Mouse (Mus musculus): ENCODE results near the gene Hnf1a.
A peak's percentile ranks its signal among the peaks of the same experiment; 100 is the strongest.

Hnf1a gene

GRCm38 (mm10) chr5:114979250-114980121 is 8.6 kb upstream of the Hnf1a start:
- peak; percentile 44 for DNase-seq (ENCODE audit: extremely low spot score, low read depth, low spot score)

- peak; percentile 18 for DNase-seq (ENCODE audit: extremely low spot score, low read depth, low spot score)
These were observed 8.0 kb upstream of the Hnf1a start for GRCm38 (mm10) chr5:114978888-114979249.

- no peak for DNase-seq (ENCODE audit: extremely low spot score, low read depth, low spot score)
These were observed 7.6 kb upstream of the Hnf1a start for GRCm38 (mm10) chr5:114978473-114978872.

DNA sequence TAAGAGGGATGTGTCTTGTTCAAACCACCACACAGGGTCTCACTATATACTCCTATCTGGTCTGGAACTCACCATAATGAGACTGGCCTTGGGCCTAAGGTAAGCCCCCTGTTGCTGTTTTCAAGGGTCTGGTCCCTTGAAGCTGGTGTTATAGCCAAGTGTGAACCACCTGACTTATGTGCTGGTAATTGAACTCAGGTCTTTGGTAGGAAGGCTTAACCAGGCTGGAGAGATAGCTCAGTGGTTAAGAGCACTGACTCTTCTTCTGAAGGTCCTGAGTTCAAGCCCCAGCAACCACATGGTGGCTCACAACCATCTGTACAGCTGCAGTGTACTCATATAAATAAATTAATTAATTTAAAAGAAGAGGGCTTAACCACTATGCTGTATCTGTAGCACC is 6.0 kb upstream of the Hnf1a start:
- no peak for DNase-seq (ENCODE audit: extremely low spot score, low read depth, low spot score)

DNA sequence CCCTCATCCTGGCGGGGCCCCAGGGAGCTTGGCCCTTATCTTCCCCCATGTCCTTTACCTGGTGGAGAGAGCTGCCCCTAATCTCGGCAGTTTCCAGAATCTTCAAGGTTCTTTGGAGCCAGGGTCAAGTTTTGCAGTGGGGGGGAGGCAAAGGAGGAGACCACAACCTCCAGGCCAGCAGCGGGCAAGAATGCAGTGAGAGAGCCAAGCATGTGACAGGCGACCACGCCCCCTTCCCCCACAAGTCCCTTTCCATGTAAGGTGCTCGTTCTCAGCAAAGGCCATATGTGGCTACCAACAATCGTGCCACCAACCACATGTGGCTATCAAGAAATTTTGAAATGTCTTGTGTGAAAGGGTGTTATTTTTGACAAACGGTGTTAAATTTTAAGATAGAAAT is 2.2 kb upstream of the Hnf1a start:
- DNase-seq (ENCODE audit: extremely low spot score, low read depth, low spot score) = no peak

GRCm38 (mm10) chr5:114972201-114972600 is 1.3 kb upstream of the Hnf1a start:
- no peak for DNase-seq (ENCODE audit: extremely low spot score, low read depth, low spot score)

GRCm38 (mm10) chr5:114969609-114970215 is 1.2 kb downstream of the Hnf1a start:
- no peak for DNase-seq (ENCODE audit: extremely low spot score, low read depth, low spot score)

GRCm38 (mm10) chr5:114969064-114969463 is 1.8 kb downstream of the Hnf1a start:
- DNase-seq (ENCODE audit: extremely low spot score, low read depth, low spot score) = no peak

DNA sequence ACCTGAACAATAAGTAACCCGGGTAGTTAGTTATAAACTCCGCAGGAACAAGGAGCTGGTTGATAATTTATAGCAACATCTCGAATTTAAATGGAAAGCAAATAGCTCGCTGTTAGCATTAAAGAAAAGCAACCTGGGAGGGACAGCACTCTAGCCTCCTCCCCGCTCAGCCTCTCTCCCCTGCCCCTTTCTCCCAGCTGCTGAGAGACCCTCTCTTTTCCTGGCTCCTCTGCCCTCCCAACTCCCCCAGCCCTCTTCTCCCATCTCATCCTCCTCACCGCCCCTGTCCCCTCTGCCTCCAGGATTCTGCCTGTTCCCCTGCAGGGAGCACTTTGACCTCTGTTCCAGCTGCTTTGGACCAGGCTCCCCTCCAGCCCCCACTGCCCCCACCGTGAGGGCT is 2.2 kb downstream of the Hnf1a start:
- no peak for DNase-seq (ENCODE audit: extremely low spot score, low read depth, low spot score)

DNA sequence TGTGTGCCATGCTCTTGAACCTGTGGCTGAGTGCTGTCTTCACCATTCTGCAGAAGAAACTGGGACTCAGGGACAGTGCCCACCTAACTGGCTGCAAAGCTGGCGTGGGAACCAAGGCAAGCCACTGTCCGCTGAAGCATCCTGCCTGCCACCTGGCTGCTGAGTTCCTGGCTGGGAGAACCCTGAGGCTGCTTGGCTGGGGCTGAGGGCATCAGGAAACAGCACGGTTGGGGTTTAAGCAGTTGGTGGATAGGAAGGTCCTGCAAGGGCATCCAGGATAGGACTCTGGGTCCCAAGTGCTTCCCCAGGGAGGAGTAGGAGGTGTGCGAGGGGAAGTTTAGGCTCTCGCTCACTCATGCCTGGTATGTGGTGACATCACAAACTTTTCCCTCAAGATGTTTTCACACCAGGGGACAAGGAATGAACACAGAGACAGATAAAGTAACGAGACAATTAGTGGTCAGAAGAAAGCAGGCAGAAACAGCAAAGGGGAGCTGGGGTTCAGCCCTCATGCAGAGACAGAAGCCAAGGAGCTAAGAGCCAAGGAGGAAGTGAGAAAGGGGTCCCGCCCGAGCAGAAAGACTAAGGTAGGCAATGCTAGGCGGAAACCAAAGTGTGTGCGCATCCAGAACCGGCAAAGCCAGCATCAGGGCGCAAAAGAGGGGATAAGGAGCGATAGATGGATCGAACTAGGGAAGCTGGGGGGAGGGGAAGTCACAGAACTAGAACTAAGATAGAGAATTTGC is 3.2 kb downstream of the Hnf1a start:
- no peak for DNase-seq (ENCODE audit: extremely low spot score, low read depth, low spot score)

GRCm38 (mm10) chr5:114964967-114965898 is 5.7 kb downstream of the Hnf1a start:
- DNase-seq (ENCODE audit: extremely low spot score, low read depth, low spot score) = no peak

DNA sequence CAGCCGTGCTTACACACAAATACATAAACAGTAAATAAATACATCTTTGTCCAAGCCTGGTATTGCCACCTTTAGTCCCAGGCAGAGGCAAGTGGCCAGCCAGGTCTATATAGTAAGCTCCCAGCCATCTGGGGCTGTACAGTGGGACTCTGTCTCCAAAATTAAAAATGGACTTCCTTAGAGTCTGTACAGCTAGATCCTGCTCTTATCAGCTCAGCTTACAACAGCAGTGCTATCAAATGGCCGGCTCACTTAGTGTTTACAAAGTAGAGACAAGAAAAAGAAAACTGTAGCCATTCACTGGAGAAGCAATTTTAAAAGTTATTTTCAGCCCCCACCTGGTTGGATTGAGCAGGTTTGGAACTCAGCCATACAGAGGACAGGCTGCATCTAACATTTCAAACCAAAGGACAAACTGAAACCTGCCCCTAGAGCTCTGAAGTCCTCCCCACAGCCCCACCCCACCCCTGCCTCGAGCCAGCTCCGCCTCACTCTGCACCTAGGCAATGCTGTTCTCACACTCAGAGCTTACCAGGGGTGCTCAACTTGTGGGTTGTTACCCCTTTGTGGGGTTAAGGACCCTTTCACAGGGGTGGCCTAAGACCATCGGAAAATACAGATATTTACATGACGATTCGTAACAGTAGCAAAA is 6.5 kb downstream of the Hnf1a start:
- DNase-seq (ENCODE audit: extremely low spot score, low read depth, low spot score) = no peak

DNA sequence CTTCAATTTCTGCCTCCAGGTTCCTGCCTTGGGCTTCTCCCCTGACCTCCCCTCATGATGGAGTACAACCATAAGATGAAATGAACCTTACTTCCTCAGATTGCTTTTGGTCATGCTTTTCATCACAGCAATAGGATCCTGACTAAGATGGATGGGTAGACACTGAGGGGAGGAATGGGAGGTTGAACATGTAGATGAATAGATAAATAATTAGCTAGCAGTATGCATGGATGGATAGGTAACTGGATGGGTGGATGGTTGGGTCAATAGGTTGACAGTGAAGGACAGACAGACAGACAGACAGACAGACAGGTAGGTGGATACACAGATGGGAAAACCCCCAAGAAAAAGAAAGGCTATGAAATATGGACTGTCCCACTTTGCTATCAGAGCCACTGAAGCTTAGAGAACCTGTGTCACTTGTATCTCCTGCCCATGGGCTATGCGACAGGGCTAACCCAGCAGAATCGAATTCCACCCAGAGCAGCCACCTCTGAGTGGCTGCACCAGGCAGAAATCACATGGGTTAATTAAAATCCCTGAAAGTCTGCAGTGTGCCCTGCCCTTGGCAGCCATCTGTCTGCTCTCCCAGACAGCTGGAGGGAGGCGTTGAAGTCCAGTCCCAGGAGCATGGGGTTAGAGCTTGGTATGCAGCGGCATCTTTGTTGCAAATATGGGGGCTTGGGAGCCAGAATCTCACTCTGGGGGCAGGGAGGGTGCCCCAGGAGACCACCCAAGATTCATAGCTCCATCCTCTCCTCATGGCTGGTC is 9.1 kb downstream of the Hnf1a start:
- DNase-seq (ENCODE audit: extremely low spot score, low read depth, low spot score) = no peak

DNA sequence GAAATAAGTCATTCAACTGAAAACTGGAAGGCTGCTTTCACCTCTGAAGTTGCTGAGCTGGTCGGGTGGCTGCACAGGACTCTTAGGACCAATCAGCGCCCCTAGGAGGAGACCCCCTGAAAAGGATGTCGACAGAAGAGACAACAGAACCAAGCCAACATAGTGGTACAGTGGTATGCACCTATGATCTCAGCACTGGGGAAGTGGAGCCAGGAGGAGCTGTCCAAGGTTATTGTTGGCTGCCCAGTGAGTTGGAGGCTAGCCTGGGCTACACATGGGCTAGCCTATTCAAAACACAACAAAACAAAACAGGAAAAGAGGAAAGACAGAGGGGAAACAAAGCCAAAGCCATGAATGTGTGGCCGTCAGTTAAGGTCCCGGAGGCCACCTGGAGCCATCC is 12.8 kb downstream of the Hnf1a start:
- DNase-seq (ENCODE audit: extremely low spot score, low read depth, low spot score) = no peak

- no peak for DNase-seq (ENCODE audit: extremely low spot score, low read depth, low spot score)
These were observed 17.6 kb downstream of the Hnf1a start for GRCm38 (mm10) chr5:114953326-114953725.

- no peak for DNase-seq (ENCODE audit: extremely low spot score, low read depth, low spot score)
These were observed 19.5 kb downstream of the Hnf1a start for GRCm38 (mm10) chr5:114951279-114951880.

GRCm38 (mm10) chr5:114950669-114951068 is 20.2 kb downstream of the Hnf1a start:
- DNase-seq (ENCODE audit: extremely low spot score, low read depth, low spot score) = no peak

GRCm38 (mm10) chr5:114949812-114950211 is 21.1 kb downstream of the Hnf1a start:
- DNase-seq (ENCODE audit: extremely low spot score, low read depth, low spot score) = no peak

DNA sequence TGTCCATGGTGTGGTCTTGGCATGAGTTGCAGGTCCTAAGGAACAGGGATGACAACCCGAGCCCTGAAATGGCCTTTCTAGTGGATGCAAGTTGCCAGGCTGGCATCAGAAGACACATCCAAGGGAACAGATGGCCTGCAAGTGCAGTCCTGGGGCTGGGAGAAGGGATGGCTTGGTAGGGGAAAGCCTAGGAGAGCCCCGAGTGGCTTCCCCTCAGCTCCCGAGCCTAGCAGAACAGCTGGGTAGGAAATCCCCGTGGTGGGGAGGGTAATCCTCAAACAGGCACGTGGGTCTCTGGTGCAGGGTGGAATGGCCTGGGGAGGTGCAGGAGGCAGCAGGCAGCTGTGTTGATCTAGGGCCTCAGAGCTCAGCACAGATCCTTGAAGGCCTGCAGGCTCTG is 21.6 kb downstream of the Hnf1a start:
- DNase-seq (ENCODE audit: extremely low spot score, low read depth, low spot score) = no peak

All from hindlimb bud, embryonic 11.5 days (tissue).